Mouse (Mus musculus): ENCODE results near the gene Gm16223.

Gene Gm16223

DNA sequence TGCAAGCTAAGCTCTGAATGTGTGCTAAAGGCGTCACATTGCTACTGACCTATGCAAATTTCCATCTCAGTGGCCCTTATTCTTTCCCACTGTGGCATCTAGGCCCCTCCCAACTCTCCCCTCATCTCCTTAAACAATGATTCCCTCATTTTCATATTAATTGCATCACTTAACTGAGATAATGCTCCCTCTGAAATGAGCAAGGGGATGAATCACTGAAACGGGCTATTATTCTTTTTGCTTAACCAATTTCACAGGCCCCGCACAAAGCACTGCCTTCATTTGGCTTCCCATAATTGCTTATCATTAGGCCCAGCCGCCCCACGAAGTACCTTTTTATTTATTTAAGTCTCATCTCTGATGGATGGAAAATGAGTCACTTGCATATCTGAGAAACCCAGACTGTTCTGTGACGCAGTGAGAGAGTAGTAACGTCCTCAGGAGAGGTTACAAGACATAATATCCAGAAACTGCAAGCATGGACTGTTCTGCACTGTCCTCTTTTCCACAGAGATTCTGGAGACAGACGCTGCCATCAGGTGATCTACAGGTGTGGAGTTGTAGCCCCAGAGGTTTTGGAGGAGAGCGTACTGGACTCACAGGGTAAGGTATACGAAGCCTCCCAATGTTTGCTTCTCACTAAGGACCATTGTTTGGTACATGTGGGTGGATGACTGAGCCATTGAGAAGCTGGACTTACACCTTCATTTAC, at the start of gene Gm16223:
Gm16223 (plus strand) TSS at position 485 of the 712 bp plus-strand sequence.
- no peak for DNase-seq

DNA sequence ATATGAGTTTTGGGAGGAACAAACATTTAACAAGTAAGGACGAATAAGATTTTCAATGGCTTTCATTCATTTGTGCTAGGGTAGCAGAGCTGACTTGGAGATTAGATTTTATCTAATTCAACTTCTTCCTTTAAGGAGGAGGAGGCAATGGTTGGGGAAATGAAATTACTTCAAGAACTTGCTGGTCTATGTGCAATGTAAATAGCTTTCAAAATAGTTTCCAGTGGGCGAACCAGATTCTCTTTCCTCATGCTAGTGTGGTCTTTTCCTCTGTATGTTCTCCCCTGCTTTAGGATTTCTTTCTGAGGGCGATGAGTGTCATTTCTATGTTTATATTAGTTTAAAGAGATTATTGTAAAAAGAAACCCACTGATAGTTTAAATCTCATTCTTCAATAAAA, 45.7 kb upstream of the Gm16223 start:
- no peak for DNase-seq

DNA sequence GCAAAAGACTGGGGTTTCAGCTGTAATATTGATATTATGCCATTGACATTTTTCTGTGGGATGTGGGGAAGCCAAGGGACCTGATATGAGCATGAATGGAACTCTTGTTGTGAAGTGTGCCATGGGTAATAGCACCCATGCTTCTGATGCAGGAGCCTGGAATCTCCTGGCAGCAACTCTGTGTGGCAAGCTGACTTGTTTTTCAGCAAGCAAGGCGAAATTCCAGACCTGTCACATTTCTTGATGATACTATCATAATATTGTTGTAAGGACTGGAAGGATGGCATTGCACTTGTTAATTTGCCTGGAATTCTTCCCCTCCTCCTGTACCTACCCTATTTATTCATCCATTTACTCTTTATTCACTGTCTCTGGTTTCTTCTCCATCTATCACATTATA, 44.2 kb upstream of the Gm16223 start:
- no peak for DNase-seq

DNA sequence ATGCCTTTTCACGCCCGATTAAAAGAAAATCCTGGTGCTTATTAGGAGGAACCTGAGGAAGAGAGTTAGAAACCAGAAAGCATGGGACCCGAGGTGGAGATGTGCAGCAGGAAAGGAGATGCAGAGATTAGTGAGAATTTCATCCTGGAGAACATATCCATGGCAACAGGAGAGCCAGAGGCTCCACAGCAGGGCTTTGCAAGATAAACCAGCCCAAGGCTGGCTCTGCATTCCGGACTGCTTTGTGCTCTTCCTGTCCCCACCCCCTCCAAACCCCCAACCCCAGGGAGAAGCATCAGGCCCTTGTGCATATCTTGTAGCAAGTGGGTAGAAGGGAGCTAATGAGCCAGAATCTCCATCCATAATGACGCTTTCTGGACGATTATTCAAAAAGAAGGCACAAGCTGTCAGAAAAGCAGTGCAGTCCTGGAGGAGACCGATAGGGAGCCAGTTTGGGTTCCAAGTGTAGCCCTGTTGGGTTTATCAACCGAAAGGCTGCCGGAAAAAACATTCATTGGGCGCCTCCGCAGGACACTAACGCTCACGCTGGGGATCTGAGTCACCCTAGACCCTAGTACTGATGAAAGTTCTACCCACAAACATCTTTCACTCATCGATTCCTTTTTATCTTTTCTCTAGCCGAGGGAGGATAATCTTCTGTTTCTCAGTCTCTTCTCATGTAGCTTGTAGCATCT, 31.2 kb upstream of the Gm16223 start:
- DNase-seq: no peak

DNA sequence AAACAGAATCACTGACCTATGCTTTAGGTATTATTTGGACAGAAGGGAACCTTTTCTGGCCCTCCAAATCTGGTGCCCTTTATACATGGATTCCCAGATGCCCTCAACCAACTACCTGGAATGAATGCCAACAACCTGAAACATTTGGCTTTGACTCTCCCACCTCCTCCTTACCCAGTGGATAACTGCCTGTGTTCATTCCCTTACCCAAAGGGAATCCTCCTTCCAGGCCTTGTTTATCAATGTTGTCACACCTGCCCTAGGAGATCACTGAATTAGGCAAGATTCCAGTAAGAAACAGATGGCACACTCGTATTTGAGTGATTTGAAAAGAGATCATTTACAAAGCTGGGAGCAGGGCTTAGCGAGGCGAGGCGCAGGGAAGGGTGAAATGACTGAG, 13.1 kb upstream of the Gm16223 start:
- DNase-seq: no peak

DNA sequence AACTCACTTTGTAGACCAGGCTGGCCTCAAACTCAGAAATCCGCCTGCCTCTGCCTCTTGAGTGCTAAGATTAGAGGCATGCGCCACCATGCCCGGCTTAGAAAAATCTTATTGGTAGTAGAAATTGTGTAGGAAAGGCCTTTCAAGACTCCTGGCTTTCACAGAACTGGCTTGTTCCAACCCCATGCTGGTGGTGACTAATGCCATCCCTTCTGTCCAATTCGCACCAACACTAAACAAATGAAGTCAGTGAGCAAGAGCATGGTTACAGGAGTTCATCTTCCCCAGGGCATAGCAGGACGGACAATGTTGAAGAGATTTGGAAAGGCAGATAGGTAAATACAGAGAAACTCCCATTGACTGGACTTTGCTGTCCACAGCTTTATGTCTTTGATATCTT, 12.6 kb upstream of the Gm16223 start:
- no peak for DNase-seq

DNA sequence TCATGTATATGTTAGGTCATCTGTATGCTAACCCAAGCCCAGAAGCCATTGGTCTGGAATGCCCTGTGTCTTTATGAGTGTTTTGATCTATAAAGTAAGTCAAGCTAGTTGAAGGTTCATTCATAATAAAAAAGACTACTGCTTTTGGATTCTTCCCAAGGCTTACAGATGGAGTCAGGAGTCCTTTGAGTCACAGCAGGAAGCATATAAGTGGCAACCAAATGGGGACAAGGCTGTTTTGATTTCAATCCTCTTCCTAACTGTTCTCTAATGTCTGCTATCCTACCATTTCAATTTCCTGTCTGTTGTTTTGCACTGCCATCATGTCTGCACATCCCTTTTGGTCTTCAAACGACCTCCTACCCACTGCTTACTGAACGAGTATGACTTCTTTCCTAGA, 2.7 kb upstream of the Gm16223 start:
- DNase-seq: no peak

DNA sequence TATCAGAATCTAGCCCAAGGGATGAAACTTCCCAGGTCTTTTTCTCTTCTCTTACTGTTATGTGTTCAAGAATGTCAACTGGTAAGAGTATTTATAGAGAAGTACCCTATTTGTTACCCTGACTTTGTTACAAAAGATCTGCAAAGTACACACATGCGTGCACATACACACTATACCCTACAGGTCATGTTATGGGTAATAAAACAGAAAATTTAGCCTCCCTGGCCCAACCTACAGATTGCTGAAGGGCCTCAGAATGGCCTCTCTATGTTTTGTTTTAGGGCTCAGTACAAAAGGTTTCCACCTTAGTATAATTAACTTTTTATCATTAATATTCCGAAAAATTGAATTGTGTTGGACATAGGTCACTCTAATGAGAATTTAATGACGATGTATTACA, 685 bp upstream of the Gm16223 start:
- no peak for DNase-seq

DNA sequence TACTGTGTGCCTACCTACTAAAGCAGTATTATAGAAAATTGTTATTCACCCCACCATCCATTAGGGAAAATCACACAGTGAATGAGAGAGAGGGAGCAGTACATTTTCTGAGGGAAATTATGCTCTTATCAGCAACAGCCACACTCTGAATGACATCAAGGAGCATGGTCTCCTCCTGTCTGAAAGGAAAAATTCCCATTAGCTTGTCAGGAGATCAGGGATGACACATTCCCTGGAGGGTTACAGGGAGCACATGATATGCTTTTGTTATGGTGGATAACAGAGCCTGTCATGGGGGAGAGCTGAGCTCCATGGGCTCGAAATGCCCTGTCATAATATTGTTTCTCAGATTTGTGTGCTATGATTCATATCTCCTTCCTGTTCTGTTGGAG, 424 bp downstream of the Gm16223 start:
- no peak for DNase-seq

DNA sequence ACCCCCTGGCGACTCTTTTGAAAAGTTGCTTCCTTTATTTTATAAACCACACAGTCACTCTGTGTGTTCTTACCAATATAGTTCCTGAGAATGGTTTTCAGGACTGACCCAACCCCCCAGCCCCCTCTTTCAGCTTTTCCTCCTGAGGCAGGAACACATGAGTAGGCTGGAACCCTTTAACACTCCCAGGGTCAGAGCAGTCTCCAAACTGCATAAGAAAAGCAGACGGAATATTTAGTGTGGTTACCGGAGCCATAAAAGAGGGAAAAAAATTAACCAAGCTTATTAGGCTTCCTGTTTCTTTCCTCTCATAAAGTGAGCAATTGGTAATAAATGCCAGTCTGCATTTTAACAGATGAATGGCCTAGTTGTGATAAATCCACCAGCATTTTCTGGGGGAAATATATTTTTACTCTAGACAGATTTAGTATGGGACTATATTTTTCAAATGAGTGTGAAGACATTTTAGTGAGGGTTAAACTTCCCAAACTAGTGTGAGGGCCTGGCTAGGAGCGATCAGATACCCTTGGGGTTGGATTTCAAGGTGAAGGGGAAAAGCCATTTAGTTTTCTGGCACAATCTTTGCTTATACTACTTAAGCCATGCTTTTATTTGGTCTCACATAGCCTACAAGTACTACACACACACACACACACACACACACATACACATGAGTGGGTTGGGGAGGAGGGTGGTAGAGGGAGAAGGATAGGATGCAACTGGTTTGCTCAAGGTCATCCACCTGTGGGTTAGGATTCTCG, 49.0 kb downstream of the Gm16223 start:
- no peak for DNase-seq

DNA sequence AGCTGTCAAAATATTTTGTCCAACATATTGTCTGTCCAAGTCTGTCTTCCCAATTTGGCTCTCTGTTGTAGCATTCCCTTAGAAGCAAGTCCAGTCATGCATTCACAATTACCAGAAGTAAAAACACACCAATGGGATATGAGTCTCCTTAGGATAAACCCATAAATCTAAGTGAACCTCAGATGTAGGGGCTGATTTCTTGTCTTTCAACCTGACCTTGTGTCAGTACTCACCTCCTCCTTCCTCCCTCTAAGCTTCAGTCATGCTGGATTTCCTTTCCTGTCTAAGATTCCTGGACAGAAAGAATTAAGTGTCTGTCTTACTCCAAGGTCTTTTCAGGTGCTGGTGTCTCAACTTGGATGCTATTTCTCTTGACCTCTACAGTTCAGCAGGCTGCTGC, 57.8 kb downstream of the Gm16223 start:
- DNase-seq: no peak

DNA sequence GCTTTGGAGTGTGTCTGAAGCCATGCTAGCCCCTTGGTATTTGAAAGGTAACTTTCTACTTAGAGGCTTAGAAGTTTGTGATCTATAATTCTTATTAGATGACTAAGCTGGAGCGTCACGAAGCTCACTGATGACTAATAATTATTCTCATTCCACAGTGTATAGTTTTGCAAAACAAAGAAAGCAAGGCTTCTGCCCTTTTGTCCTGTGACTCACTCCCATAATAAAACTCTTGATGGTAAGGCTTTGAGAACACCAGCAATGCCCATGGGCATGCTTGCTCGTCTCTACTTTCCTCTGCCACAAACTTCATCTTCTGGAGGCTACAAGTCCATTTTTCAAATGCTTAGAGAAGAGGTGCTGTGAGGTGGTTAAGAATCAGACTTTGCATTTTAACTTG, 87.9 kb downstream of the Gm16223 start:
- no peak for DNase-seq

DNA sequence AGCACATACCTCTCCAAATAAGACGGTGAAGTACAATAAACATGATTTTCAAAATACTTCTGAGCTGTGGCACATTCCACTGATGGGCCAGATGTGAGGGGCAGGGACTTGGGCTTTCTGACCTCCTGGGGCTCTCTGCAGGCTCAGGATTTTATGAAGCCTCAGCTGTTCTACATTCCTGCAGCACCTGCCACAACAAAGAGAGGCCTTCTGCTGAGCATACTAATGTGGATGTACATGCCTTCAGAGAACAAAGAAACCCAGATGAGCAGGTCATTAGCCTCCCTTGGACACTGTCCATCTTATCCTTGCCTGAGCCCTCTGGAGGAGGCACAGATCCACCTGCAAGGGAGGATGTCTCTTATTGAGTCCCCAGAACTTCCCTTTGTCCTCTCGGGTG, 97.0 kb downstream of the Gm16223 start:
- DNase-seq: no peak

DNA sequence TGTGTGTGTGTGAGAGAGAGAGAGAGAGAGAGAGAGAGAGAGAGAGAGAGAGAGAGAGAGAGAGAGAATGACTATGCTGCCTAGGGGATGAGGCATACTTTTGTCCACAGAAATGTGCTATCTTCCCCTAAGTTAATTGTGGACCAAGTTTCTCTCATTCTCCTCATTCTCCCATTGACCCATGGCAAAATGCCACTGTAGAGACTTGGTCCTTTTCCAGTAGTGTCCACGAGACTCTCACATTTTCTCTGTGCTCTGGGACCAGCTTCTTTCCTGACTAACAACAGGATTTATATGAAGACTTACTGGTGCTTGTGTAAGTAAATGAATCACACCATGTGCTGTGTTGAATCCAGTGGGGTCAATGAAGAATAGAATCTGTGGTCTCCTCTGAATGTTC, 98.6 kb downstream of the Gm16223 start:
- no peak for DNase-seq

DNA sequence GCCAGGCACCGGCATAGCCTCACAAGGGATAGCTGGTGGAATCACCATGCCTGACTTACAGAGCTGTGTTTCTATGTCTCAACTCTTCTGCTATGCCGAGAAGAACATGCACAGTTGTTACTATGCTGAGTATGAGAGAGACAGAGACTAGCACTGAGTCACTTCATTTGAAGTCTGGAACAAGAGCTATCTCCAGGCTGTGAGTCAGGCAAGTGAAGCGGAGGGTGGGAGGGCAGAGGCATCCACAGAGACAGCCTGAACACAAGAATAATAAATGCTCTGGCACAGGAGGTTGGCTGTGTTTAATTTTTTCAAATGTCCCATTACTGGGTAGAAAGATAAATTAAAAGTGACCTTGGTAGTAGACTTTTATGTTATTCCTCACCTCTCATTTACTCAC, 100.3 kb downstream of the Gm16223 start:
- DNase-seq: no peak

DNA sequence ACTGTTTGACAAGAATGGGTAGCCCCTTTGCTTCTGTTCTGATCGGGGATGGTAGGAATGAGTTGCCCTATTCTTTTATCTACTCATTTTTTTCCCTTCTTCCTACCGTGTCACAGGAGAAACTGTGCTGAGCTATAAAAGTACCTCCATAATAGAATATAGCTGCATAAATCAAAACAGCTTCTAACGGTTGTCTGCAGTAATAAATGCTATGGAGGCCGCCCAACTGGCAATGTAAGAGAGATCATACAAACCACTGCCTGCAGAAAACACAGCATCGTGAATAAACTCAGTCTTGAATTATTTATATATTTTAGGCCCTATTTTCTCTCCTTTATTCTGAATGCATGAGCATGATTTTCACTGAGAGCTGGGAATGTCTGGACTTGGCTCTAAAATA, 101.0 kb downstream of the Gm16223 start:
- no peak for DNase-seq

DNA sequence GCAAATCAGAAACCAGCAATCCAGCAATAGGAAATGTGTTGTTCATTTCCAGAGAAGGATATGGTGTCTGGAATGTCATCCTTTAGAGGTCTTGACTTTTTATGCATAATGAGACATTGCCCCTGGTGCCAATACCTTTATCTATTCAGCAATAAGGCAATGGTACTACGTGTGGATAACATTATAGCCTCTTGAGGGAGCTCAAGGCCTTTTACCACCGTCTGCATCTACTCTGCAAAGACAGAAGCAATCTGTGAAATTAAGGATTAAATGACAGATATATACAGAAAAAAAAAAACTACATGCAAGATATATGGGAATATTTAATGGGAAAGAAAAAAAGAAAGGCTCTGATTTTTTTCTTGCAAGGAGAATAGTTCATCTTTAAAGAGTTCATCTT, 106.3 kb downstream of the Gm16223 start:
- DNase-seq: no peak

DNA sequence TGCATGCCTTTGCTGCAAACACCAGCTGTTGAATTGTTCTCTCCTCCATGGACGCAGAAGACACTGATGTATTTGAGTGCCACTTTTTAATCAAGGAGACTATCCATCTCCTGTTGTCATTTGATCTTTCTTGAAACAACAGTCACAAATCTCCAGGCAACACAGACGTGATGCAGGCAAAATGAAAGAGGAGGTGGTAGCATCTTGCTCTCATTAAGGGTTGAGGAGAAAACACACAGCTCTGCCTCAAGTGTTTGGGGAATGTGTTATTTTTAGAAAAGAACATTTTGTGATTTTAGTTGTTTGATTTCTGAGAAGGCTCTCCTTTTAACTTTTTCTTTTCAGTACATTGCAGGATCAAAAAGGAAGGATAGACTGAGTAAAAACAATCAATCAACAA, 107.7 kb downstream of the Gm16223 start:
- no peak for DNase-seq

DNA sequence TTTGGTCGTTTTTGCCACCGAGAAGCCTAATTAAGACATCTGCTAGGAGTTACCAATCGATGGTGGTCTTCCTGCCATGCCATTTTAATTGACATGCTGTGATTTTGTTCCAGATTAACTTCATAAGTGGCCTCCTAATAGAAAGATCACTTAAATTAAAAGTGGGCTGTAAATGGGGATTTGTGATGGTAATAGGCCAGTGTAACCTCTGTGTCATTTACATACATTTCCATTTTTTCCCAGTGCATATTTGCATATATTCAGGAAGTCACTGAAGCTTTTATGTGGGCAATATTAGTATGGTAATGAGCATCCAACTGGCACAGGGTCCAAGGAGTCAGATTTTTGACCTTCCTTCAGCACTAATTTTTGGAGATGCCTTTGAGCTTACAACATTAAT, 130.7 kb downstream of the Gm16223 start:
- no peak for DNase-seq

DNA sequence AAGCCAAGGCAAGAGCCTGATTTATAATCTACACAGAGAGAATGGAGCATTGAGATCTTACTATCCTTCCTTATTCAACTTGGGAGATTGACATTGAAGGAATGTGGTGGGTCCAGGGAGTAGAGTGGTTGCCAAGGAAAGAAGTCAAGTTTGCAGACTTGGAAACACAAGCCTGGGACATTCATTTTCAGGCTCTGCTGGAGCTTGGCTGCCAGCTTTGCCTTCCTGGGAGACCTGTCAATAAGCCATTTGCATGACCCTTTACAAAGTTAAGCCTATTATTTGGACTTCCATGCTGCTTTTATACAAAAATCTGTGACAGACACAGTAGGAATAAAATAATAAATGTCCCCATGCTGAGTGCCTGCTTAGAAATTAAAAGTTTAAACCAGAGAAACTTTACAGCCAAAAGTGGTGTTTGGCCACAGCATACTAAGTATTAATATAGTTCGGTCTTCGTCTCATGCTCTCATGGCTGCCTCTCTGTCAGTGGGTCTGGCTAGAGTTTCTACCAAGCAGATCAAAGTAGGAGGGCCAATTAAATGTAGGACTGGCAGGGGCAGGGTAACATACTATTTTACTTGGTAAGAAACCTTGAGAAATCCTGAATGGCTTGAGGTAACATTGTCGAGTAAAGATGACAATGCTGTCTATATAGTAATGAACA, 139.8 kb downstream of the Gm16223 start:
- no peak for DNase-seq

DNA sequence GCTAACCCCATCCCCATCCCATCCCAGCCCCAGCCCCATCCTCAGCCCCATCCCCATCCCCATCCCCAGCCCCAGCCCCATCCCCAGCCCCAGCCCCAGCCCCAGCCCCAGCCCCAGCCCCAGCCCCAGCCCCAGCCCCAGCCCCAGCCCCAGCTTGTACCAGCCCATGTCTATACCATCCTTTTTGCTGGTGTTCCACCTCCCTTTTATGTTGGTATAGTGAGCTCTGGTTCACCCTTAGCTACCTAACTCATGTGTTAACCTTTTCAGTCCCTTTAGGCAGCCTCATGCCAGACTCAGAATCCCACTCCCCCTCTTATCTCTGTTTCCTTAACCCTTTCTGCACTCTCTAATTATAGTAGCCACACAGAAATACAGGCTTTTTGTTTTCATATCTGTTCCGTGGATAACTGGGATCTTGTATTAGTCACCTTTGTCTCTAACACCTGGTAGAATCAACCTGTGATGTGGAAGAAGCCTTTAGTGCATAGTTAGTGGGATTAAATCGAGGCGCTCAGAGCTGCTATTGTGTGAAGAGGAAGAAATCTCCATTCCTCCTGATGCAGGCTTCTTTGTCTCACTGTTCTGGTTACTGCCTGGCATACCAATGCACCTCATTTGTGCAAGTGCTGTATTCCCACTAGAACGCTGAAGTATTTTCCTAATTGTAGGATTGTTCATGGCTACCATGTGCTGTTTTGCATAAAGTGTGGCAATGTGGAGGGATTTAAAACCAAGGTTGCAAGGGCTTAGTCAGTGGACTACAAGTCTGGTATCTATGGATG, 144.0 kb downstream of the Gm16223 start:
- no peak for DNase-seq

DNA sequence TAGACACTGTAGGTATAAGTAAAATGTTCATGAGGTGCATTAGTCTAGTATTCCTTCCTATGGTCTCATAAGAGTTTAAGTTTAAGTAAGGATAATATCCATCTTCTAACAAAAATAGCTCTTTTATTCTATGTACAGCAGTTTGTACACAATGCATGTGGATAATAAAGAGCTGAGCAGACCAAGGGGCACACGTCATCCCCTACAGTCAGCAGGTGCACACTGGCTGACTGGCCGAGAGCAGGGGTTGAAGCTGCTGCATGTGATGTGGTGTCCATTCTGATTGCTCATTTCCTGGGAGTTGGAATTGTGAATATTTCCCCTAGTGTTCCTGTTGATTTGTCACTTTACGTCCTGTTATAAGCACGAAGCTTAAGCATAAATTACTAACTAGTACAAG, 144.6 kb downstream of the Gm16223 start:
- DNase-seq: no peak

DNA sequence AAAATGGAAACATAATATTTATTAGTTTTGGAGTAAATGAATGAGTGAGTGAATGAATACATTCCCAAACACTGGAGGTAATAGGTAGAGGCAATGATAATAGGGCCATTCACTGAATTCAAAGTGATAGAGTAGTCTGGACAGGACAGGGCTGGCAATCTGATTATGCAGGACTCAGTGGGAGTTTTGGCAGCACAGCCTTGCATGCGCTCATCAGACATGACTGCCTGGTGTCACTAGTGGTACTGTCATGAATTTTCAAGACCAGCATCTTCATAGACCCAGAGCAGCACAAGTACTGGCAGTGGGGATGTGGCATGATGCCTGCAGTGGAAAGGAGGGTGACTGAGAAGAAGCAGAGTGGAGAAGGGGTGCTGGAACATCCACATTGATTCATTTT, 157.1 kb downstream of the Gm16223 start:
- DNase-seq: no peak
